Mouse (Mus musculus) adrenal gland, postnatal 4 days (tissue): Measurements from ENCODE around the gene Cckbr. TPM values are rescaled to one million over a fixed set of nuclear protein-coding genes. Genes with fewer than 3 reads are reported as not detected.

Source experiments
- DNase-seq, 2 experiments: peaks; one replicate each; pipeline ENCODE4 v3.0.0; 2021 to 2022; ENCODE audit warnings: low spot score in 2 of 2, mixed read lengths in 2 of 2
- total RNA-seq, 2 experiments: library from RNA; stranded (reverse); gene quantifications; 2 replicates each; pipeline ENCODE4 v1.2.3; 2021

Gene Cckbr
- total RNA-seq, 2 experiments from 2014 or later, result 0.22 to 0.23 TPM

DNA sequence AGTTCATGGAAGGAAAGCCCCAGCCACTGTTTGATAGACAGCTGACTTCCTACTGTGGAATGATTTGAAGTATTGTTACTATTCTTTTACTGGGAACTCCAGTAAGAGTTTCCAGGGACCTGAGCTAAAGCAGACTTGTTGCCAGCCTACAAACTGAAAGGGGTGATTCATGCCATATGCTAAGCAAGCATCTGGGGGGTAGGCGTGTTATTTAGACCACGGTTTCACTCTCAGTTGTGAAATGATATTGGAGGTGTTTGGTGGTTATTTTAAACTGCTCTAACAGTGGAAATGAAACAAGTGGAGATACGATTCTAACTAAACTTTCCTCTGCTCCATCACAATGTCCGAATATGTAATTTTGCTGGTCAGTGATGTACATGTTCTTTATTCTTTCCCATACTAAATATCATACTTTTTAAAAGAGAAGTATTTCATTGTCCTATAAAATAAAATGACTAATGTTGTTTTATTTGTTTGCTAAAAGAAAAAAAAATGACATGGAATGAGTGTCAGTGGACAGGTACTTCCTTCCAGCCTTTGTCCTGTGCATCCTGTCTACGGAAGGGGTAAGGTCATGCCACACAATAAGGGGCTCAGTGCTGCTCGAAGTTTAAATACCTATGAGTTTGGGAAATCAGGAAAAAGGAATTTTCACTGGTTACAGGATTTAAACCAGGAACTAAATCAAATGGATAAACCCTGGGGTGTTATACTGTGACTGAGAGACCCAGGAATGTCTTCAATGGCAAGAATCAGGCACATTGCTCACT is 61.8 kb downstream of the Cckbr start:
- DNase-seq, result no peak

DNA sequence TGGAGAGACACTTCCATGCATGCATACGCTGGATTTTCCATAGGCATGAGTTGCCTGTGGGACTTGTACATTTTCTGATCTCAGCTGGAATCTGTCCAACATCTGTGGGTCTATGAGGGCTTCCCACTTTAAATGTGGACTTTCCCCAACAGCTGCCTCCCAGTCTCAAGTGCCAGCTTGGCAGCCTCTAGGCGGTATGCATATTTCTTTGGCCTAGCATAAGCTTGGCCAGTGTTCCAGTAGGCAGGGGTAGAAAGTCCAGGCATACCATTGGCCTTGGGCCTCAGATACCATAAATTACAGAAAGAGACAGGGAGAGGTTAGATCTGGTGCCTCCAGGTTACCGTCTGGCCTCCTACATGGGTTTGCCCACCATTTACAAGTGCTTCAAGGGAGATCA is 72.3 kb downstream of the Cckbr start:
- DNase-seq, result no peak

DNA sequence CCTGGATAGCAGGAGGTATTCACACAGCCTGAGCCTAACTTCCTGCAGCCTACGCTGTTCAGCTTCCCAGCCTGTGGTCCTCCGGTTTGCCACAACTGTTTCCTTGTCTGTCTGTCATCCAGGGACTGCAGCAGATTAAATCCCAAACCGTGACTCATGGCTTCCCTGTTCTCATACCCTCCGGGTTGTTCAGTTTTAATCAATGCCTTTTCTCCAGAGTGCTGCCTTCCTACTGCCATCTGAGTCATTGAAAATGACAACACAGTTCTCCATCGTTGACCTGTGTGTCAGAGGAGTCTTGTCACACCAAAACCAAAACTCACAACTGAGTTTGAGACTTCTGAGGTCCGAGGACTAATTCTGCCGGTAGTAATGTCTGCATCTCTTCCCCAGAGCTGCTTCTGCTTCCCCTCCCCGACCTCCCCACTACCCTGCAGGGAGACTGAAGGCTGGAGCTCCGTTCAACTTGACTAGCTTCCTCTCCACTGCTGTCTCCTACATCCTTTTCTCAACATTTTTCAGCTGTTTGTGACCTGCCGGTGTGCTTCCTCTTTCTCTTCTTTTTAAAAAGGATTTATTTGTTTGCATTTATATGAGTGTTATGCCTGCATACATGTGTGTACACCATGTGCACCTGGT is 73.4 kb downstream of the Cckbr start:
- DNase-seq, result no peak

DNA sequence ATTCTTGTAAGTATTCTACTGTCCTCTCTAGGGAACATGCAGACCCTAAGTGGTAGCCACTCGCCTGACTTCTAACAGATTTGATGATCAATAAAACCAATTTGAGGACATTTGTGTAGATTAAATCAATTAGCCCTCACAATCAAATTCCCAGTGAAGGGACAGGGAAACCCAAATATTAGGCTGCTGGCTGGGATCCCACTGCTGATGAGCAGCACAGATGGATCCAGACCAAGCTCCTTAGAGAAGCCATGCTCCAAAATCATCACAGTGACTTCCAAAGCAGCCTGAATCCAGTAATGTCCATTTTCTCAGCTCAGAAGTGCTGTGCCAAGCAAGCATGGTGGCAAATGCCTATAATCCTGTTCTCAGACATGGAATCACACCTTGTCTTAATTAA is 74.1 kb downstream of the Cckbr start:
- no peak for DNase-seq

DNA sequence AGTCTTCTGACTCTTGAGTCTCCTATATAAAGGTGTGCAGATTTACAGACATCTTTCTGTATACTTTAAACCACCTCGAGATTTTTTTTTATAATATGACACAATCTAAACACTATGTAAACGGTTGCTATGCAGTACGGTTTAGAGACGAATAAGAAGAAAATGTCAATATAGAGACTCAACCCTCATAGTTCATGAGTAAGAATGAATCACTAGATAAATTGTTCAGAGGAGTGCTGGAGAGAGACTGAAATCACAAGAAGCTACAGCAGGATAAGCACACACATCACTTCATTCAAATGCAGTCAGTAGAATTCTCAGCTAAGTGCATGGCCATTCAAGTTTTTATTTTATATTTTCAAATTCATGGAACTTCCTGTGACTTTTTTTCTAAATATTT is 76.5 kb downstream of the Cckbr start:
- DNase-seq, result no peak

DNA sequence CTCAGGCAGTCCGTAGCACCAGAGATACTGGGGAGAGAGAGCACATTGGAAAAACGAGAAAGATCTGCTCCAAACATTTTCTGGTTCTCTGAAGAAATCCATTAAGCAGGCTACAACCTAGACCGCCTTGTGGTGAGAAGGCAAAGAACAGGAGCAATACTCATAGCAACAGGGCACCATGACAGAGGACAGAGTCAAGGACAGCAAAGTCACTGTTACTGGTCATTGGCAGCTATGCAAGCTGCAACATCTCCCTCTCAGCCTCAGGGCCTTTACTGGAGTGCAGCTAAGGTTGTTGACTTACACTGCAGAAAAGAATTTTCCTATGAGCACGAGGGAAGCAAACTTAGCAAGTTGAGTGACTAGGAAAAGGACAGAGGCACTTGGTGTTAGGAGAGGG is 81.7 kb downstream of the Cckbr start:
- no peak for DNase-seq

DNA sequence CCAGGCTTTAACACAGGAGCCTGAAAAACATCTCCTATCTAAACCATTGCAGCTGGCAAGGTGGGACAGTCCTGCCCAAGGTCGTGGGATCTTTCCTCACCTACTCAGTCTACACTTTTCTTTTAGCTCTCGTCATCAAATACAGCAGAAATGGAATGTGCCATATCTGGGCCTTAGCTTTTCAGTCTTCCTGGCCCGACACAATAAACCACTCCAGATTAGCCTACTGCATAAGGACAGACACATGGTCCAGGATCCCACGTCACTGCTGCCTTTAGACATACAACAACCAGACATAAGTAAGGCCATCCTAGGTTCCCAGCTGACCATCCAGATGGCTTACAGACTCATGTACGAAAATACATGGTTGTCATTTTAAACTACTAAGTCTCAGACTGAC is 84.6 kb downstream of the Cckbr start:
- DNase-seq, result no peak

- DNase-seq, result no peak
These were observed 88.3 kb downstream of the Cckbr start for GRCm38 (mm10) chr7:105513845-105514291.

DNA sequence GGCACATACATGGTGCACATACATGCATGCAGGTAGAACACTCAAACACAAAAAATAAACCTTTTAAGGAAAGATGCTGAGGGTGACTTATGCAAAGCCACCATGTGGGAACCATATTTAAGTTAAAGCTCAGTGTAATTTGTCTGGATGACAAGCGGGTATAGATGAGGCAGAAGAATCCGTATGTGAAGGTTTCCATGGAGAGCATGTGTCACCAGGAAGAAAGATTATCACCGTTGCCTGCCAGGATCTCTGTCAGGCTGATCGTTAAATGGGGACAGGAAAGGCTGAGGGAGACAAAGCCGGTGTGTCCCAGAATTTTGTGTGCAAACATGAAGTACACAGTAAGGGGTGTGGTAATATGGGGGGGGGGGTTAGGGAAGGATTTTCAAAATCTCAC is 89.0 kb downstream of the Cckbr start:
- DNase-seq, result no peak

DNA sequence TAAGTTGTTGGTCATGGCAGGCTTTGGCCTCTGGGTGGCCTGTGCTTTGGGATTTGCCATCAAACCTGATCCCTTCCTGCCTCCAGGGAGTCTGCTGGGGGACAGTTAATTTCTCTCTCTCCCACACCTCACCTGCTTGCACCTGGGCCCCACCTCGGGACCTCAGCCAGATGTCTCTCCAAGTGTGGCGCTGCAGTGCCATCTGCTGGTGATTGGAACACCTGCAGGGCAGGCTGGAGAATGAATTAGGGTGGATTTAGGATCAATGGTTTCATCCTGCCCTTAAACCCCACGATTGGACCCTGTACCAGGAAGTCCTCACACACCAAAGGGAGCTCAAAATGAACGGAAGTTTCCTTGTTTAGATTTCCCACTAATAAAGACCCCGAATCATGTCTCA is 89.6 kb downstream of the Cckbr start:
- DNase-seq, result peak; percentile 8 to 32

GRCm38 (mm10) chr7:105516669-105517360 is 91.3 kb downstream of the Cckbr start:
- no peak for DNase-seq

DNA sequence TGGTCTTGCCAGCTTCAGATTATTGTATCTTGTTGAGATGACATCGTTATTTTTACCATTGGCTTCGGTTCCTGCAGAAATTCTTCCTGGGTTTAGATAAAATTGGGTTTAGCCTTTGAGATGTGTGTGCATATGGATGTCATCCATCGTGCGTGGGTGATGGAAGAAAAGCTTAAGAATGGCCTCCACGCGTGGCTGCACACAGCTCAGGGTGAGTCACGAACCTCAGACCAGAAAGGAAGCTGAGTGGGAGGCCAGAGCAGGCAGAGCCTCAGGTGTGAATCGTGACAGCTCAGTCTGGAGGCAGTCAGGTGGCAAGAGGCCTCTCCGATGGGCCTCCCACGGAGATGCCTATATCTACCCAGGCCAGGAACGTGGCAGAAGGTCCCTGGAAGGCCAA is 93.8 kb downstream of the Cckbr start:
- no peak for DNase-seq

DNA sequence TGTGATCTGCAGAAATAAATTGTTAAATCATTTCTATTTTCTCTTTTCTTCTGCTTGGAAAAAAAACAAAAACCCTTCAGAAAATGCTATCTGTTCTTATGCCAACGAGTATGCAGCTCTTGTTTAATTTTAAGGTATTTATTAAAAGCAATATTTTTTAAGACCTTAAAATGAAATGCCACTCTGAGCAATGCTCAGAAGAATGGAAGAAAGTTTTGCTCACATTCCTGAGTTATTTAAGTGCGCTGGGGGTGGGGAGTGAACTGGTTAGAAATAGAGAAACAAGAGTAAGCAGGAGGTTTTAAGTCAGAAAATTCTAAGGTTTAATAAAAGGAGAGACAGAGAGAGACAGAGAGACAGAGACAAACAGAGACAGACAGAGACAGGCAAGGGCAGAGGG is 94.2 kb downstream of the Cckbr start:
- DNase-seq, result no peak

- no peak for DNase-seq
These were observed 94.7 kb downstream of the Cckbr start for GRCm38 (mm10) chr7:105520201-105520600.

Other genes with a start within 250 kb of the Cckbr start
- gene Olfr685, start 239.7 kb upstream of the Cckbr start, total RNA-seq, result not detected
- not detected for gene Olfr686, start 218.2 kb upstream of the Cckbr start, total RNA-seq
- gene Olfr688, start 137.6 kb upstream of the Cckbr start, total RNA-seq, result not detected
- not detected for gene Olfr689, start 114.6 kb upstream of the Cckbr start, total RNA-seq
- not detected for gene Olfr690, start 91.6 kb upstream of the Cckbr start, total RNA-seq
- not detected for gene Olfr691, start 83.5 kb upstream of the Cckbr start, total RNA-seq
- not detected for gene Olfr692, start 57.5 kb upstream of the Cckbr start, total RNA-seq
- not detected for gene Gm5901, start 50.7 kb upstream of the Cckbr start, total RNA-seq
- 10 to 100 TPM; 35.0 to 41.9 TPM for gene Fam160a2, start 25.7 kb upstream of the Cckbr start, total RNA-seq
- not detected for gene Cnga4, start 21.2 kb upstream of the Cckbr start, total RNA-seq
- gene Cavin3, start 56.6 kb downstream of the Cckbr start, total RNA-seq, result 10 to 100 TPM; 53.5 to 56.8 TPM
- 10 to 100 TPM; 39.4 to 40.3 TPM for gene Smpd1, start 128.6 kb downstream of the Cckbr start, total RNA-seq
- gene Apbb1, start 155.9 kb downstream of the Cckbr start, total RNA-seq, result 10 to 100 TPM; 36.8 to 42.3 TPM
- gene Hpx, start 174.4 kb downstream of the Cckbr start, total RNA-seq, result 100 to 1,000 TPM in 1 of 2 experiments, 10 to 100 TPM in 1; 10.6 to 269 TPM
- 10 to 100 TPM; 51.4 to 56.7 TPM for gene Trim3, start 207.8 kb downstream of the Cckbr start, total RNA-seq
- 100 to 1,000 TPM; 115 to 116 TPM for gene Timm10b, start 214.3 kb downstream of the Cckbr start, total RNA-seq
- gene Arfip2, start 214.7 kb downstream of the Cckbr start, total RNA-seq, result 10 to 100 TPM; 74.7 to 80.7 TPM
- 10 to 100 TPM in 1 of 2 experiments, 1 to 10 TPM in 1; 8.5 to 12.2 TPM for gene Gm45799, start 214.8 kb downstream of the Cckbr start, total RNA-seq
- gene Dnhd1, start 225.1 kb downstream of the Cckbr start, total RNA-seq, result 1 to 10 TPM; 5.9 to 7.1 TPM